Mouse (Mus musculus) lung, postnatal 0 days (tissue): Measurements from ENCODE around the gene Trim3. TPM values are rescaled to one million over a fixed set of nuclear protein-coding genes. Genes with fewer than 3 reads are reported as not detected.

ENCODE experiments used
- ATAC-seq: fragments of 200-750 bp; cut with Nextera tagmentation; 2 replicates; pipeline ENCODE4 v1.8.0; 2017; ENCODE audit warnings: moderate library complexity
- DNase-seq: peaks from one replicate; pipeline ENCODE4 v3.0.0-alpha.2; 2016; ENCODE audit warnings: low spot score
- H3K27ac ChIP-seq: fragments of 300-500 bp; sonication (generic); 2 replicates; pipeline ENCODE4 v1.5.1; 2014; ENCODE audit warnings: antibody characterized with exemption, mild to moderate bottlenecking, low read length, mixed read lengths
- H3K27me3 ChIP-seq: fragments of 300-500 bp; sonication (generic); replicated peaks from 2 replicates; pipeline ENCODE4 v1.6.1; 2014; ENCODE audit warnings: low read length, mixed read lengths; ENCODE audit not compliant: insufficient read depth
- H3K36me3 ChIP-seq: fragments of 300-500 bp; sonication (generic); 2 replicates; pipeline ENCODE4 v1.6.1; 2014; ENCODE audit warnings: low read length, mixed read lengths; ENCODE audit not compliant: insufficient read depth
- H3K4me1 ChIP-seq: fragments of 300-500 bp; sonication (generic); 2 replicates; pipeline ENCODE4 v1.6.1; 2014; ENCODE audit warnings: antibody characterized with exemption, low read depth, low read length, mixed read lengths; ENCODE audit not compliant: insufficient read depth
- H3K4me2 ChIP-seq: fragments of 300-500 bp; sonication (generic); replicated peaks from 2 replicates; pipeline ENCODE4 v1.6.1; 2014; ENCODE audit warnings: low read depth, mild to moderate bottlenecking, low read length, moderate library complexity, mixed read lengths
- H3K4me3 ChIP-seq: fragments of 300-500 bp; sonication (generic); 2 replicates; pipeline ENCODE4 v1.5.1; 2014; ENCODE audit warnings: low read depth, low read length
- H3K9ac ChIP-seq: fragments of 300-500 bp; sonication (generic); replicated peaks from 2 replicates; pipeline ENCODE4 v1.6.1; 2014; ENCODE audit warnings: low read depth, mild to moderate bottlenecking
- H3K9me3 ChIP-seq: fragments of 300-500 bp; sonication (generic); 2 replicates; pipeline ENCODE4 v1.6.1; 2016; ENCODE audit warnings: low read length, mixed read lengths
- CTCF ChIP-seq: IDR thresholded peaks from 2 replicates; pipeline ENCODE4 v1.5.1; 2016; ENCODE audit warnings: antibody characterized with exemption, mild to moderate bottlenecking
- EP300 ChIP-seq: IDR thresholded peaks from 2 replicates; pipeline ENCODE4 v1.6.1; 2016; ENCODE audit warnings: antibody characterized with exemption, mild to moderate bottlenecking, control low read depth
- WGBS: fragments of 180-500 bp; shearing (Covaris S2); extraction: QIAGEN DNeasy Blood & Tissue Kit; methylation state at CpG from one replicate; pipeline ENCODE4 v1.1.7; 2014; 5-methylcytosine and 5-hydroxymethylcytosine counted together
- polyA plus RNA-seq: library from polyadenylated mRNA; unstranded; fragments of >200 nt; fragmentation: Nextera tagmentation; extraction: Ambion mirVana; gene quantifications from 2 replicates; pipeline ENCODE4 v1.2.1, GENCODE M21; 2015

The Trim3 gene
- polyA plus RNA-seq, 1 experiment from 2014 or later, result 116 TPM

DNA sequence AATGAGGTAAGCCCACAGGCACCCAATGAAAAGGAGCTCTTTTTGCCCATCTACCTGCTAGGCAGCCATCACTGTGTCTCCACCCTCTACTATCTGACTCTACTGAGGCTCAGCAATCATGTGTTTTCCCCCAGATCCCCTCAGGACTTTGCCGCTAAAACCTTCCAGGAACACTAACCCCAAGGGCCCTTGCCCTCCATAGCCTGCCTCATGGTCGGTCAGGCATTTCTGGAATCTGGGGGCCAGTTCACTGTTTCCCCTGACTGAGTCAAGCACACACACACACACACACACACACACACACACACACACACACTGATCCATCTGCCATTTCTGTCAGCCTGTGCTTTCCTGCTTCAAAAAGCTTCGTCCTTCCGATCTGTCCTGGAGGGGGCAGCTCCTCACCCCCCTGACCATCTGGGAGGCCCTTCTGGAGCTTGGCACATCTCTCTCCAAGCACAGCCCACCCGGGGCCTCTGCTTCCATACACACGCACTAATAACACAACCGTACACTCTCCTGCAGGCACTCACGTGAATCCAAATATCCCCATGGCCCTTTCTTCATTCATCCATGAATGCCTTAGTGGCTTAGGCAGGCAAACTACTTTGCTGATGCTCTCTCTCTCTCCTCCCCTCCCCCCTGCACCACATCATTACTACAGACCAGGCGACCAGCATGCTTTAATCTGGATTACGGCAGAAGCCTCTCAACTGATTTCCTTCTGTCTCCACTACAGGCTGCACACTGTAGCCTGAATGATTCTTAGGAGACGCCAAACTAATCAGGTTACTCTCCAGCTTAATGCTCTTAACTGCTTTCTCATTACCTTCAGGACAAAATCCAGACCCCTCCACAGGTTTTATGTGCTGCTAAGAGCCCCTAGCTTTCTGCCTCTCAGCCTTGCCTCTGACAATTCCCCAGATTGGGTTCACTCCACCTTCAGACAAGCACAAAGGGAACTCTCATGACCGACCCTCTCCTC lies 63.6 kb downstream of the Trim3 start:
- H3K36me3 ChIP-seq, result peaks cover 4% of the 10 kb centered on the region; the same call in 1 of the 2 replicates
- WGBS, result 53% methylated on average over 12 of the region's 12 CpGs
- TF ChIP-seq EP300 (no peak), CTCF (no peak)
- H3K4me2 ChIP-seq, result no peak overlapping the region
- H3K4me3 ChIP-seq, result no peak overlapping the region
- ATAC-seq, result 0 out of 2 replicates have a peak, but pooled peaks have one; percentile 1
- no peak for DNase-seq
- H3K9me3 ChIP-seq, result no peaks in the 10 kb centered on the region
- H3K9ac ChIP-seq, result no peak overlapping the region
- H3K27ac ChIP-seq, result no peak overlapping the region
- H3K4me1 ChIP-seq, result no peaks in the 10 kb centered on the region
- H3K27me3 ChIP-seq, result no peaks in the 10 kb centered on the region

DNA sequence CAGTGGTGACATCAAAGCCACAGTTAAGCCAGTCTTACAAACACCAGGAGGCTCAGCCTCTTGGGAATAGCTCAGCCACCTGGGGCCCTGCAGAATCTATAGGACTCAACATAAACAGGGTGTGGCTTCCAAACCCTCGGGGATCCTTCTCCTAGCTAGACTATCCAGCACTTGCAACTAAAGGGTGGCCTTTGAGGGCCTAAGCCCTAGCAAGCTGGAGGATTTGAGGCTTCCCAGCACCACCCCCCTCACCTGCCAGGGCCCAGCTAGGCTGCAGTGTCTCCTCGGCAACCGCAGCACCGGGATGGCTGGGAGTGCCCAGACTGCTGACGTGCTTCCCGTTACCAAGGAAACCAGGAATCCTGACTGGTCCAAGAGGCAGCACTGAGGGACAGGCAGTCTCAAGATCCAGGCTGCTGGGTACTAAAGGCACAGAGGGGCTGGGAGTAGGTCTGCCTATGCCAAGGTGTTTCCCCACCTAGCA lies 64.3 kb downstream of the Trim3 start:
- no peak overlapping the region for H3K4me2 ChIP-seq

DNA sequence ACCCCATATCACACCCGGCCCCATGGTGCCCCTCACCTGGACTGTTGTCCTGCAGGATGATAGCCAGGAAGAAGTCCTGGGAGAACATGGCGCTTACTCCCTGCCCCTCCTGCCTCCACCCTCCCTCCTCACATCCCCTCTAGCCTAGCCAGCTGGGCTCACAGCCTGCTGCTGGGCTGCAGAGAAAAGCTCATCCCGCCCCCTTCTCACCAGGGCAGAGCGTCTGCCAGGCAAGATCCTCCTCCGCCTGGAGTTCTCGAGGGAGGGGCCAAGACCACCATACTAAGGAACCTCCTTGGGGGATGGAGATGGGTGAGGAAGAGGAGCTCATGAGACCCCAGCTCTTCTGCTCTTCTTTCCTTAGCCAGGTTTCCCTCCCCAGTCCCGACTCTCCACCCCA lies 64.8 kb downstream of the Trim3 start:
- WGBS, result 39% methylated on average over 7 of the region's 7 CpGs
- peak; percentile 10; the same call in 1 of the 2 replicates for ATAC-seq
- no peaks in the 10 kb centered on the region for H3K4me1 ChIP-seq

More for the DNA sequence above, 64.3 kb downstream of the Trim3 start:
- TF ChIP-seq EP300 (no peak), CTCF (no peak)
- Histone ChIP-seq H3K9me3 (no peaks in the 10 kb centered on the region), H3K36me3 (peaks cover 8% of the 10 kb centered on the region; the same call in 1 of the 2 replicates), H3K4me3 (no peak overlapping the region), H3K27ac (no peak overlapping the region), H3K27me3 (no peaks in the 10 kb centered on the region), H3K4me1 (no peaks in the 10 kb centered on the region), H3K9ac (no peak overlapping the region)
- ATAC-seq, result peak; percentile 78
- 15% methylated on average over 6 of the region's 6 CpGs for WGBS
- DNase-seq, result peak; percentile 46

DNA sequence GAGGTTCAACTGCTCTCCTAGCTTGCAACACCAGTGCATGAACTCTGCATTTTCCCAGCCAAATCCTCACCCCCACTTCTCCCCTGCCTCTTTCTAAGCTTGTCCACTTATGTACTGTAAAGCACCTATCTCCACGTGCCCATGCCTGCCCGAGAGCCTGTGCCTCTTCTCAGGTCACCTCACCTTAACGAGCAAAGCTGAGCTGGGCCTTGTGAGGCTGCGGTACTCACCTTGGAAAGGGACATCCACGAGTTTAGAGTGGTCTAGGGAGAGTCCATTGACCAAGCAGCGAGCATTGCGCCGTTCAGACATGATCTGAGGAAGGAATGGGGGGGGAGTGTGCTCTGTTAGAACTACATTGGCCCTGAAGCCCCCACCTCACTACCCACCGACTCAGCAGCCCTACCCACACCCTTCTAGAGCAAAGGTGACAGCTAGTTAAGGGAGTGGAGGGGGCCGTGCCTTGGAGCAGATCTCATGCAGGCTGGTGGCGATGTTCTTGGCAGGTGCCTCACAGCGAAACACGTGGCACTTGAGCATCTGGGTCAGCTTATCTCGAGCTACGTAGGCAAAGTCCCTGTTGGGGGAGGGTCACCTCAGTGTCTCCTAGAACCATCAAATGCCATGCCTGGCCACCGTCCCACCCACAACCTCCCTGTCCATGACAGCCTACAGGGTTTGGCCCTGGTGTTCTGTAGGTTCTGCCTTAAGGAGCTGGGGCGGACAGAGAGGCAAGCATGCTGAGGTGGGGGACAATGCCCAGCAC lies 68.1 kb downstream of the Trim3 start:
- Histone ChIP-seq H3K9me3 (no peaks in the 10 kb centered on the region), H3K4me2 (no peak overlapping the region), H3K9ac (no peak overlapping the region), H3K4me1 (no peaks in the 10 kb centered on the region), H3K27me3 (no peaks in the 10 kb centered on the region), H3K27ac (no peak overlapping the region), H3K4me3 (no peak overlapping the region), H3K36me3 (peaks cover 15% of the 10 kb centered on the region)
- peak; percentile 26; the same call in 1 of the 2 replicates for ATAC-seq
- no peak for TF ChIP-seq CTCF
- TF ChIP-seq EP300, result no peak
- 68% methylated on average over 17 of the region's 17 CpGs for WGBS
- no peak for DNase-seq

More for the DNA sequence above, 64.8 kb downstream of the Trim3 start:
- no peak overlapping the region for H3K4me2 ChIP-seq
- H3K36me3 ChIP-seq, result peaks cover 8% of the 10 kb centered on the region; the same call in 1 of the 2 replicates
- no peak overlapping the region for H3K27ac ChIP-seq
- H3K27me3 ChIP-seq, result no peaks in the 10 kb centered on the region
- no peaks in the 10 kb centered on the region for H3K9me3 ChIP-seq
- no peak overlapping the region for H3K9ac ChIP-seq
- TF ChIP-seq CTCF (no peak), EP300 (no peak)
- H3K4me3 ChIP-seq, result no peak overlapping the region
- DNase-seq, result no peak

DNA sequence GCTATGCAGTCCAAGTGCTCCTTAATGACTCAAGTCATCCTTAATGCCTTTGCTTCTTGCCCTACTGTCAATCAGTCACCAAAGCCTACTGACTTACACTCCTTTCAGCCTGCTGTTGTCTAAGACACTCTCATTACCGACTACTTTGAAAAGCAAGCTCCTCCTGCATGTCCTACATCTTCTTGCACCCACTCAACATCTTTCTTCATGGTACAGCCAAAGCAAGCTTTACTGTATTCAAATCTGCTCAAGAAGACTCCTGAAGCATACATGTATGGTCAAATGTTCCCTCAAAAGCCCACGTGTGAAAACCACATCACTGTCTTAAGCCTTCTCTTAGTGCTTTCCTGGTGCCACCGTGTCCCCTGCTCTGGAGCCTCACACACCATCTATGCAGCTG lies 70.0 kb downstream of the Trim3 start:
- ATAC-seq (no peak), DNase-seq (no peak)
- 74% methylated on average over 3 of the region's 3 CpGs for WGBS
- TF ChIP-seq CTCF, result no peak
- H3K4me1 ChIP-seq, result no peaks in the 10 kb centered on the region
- H3K4me2 ChIP-seq, result no peak overlapping the region
- peaks cover 15% of the 10 kb centered on the region for H3K36me3 ChIP-seq
- no peak overlapping the region for H3K9ac ChIP-seq
- H3K4me3 ChIP-seq, result no peak overlapping the region
- H3K27me3 ChIP-seq, result no peaks in the 10 kb centered on the region
- H3K27ac ChIP-seq, result no peak overlapping the region
- H3K9me3 ChIP-seq, result no peaks in the 10 kb centered on the region

DNA sequence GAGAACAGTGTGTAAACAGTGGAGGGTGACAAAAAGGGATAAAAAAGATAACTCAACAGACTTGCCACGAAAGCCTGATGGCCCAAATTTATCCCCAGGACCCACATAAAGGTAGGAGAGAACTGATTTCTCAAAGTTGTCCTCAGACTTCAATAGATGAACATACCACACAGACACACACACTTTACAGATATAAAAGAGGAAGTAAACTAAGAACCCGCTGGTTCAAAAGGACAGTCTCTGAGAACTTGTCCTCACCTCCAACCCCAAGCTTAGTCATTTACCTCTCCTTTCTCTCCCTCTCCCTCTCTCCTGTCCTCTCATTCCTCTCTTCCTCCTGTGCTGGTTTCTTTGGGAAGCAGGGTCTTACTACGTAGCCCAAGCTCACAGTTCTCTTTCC lies 71.1 kb downstream of the Trim3 start:
- Histone ChIP-seq H3K4me3 (no peak overlapping the region), H3K4me1 (no peaks in the 10 kb centered on the region), H3K36me3 (peaks cover 17% of the 10 kb centered on the region), H3K27me3 (no peaks in the 10 kb centered on the region), H3K27ac (no peak overlapping the region), H3K4me2 (no peak overlapping the region), H3K9ac (no peak overlapping the region), H3K9me3 (no peaks in the 10 kb centered on the region)
- no peak for DNase-seq
- no peak for ATAC-seq
- WGBS, result 79% methylated on average over 3 of the region's 3 CpGs
- TF ChIP-seq CTCF (no peak), EP300 (no peak)
